Mouse (Mus musculus): ENCODE data around the gene Cactin. TPM values are rescaled to one million over a fixed set of nuclear protein-coding genes. Genes with fewer than 3 reads are reported as not detected.

The Cactin gene
- polyA plus RNA-seq, 1 experiment from 2014 or later, result 51.6 TPM

DNA sequence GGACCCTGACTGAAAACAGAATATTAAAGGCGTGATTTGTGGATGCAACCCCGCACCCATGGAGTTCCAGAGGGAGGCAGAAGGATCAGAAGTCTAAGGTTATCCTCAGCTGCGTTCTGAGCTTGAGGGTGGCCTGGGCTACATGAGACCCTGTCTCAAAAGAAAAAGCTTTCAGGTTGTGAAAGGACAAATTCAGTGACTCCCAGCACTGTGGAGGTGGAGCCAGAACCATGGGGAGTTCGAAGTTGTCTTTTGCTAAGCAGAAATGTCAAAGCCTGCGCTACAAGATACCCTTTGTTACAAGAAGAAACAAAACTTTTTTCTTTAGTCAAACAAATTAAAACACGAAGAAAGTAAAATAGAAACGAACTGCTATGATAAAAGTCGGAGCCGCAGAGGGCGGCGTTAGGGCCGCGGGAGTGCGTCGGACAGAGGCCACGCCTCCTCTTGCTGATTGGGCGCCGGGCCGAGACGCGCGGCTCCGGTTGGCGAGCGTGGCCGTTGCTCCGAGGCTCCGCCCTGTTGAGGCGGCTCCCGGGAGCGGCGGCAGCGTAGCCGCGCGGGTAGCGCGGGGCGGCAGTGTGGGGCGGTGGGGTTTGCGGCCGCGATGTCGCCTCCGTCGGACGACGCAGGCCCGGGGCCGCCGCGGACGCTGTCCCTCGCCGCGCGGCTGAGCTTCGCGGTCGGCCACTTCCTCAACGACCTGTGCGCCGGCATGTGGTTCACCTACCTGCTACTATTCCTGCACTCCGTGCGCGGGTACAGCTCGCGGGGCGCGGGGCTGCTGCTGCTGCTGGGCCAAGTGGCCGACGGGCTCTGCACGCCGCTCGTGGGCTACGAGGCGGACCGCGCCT is 36.3 kb downstream of the Cactin start, which contains the start of gene Mfsd12:
Gene Mfsd12, plus strand, starts transcription at position 501 of the 854 bp plus-strand sequence.
- H3K27ac ChIP-seq, result peak within 1 kb of the TSS; percentile 91
- peaks cover 6% of the 10 kb centered on the region; the same call in 1 of the 2 replicates for H3K36me3 ChIP-seq
- peaks cover 78% of the 10 kb centered on the region for H3K4me1 ChIP-seq
- peaks cover 5% of the 10 kb centered on the region; the same call in 1 of the 2 replicates for H3K27me3 ChIP-seq (ENCODE audit: insufficient read depth, poor library complexity, severe bottlenecking)
- WGBS, result 1% methylated on average over 79 of the region's 79 CpGs
- peak; percentile 93 for DNase-seq (ENCODE audit: low spot score)
- no peaks in the 10 kb centered on the region for H3K9me3 ChIP-seq
- peak within 1 kb of the TSS; percentile 92 for H3K4me3 ChIP-seq

DNA sequence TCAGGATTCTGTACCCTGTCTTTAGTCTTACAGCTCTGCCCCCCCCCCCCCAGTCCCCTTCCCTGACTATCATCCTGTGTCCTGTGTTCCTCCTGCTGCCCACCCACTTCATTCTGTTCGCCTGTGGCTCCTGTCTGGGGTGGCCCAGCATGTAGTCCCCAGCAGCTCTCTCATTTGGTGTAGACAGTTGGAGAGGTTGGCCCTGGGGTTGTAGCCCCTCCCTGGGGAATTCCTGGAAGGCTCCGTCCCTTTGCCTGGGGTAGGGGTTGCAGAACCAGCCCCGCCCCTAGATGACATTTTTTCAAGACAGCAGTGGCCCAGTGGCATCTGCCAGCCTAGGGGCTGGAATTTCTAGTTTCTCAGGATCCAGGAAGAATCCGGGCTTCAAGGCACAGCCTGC is 37.3 kb downstream of the Cactin start:
- Histone ChIP-seq H3K27me3 (ENCODE audit: insufficient read depth, poor library complexity, severe bottlenecking) (peaks cover 15% of the 10 kb centered on the region), H3K27ac (peak overlapping the region; percentile 91), H3K4me1 (peaks cover 88% of the 10 kb centered on the region), H3K4me3 (peak overlapping the region; percentile 92), H3K36me3 (peaks cover 14% of the 10 kb centered on the region), H3K9me3 (no peaks in the 10 kb centered on the region)
- DNase-seq (ENCODE audit: low spot score), result no peak
- 23% methylated on average over 4 of the region's 4 CpGs for WGBS

DNA sequence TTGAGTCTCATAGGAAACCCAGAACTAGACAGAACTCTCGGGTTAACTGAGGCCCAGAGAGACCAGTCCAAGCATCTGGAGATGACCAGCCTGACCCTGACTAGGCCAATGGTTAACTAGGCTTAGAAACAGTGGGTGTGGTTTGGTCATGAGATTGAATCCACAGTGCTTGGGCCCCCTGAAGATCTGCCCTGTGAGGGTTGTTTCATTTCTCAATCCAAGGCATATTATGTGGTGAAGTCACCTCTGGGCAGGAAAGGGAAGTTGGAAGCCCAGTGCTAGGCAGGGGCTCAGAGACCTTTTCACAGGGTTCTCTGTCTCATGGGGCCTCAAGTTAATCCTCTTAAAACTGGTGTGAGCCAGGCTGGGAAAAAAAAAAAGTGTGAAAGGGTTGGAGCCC is 37.9 kb downstream of the Cactin start:
- 51% methylated on average over 1 of the region's 1 CpGs for WGBS
- Histone ChIP-seq H3K9me3 (no peaks in the 10 kb centered on the region), H3K27ac (peak overlapping the region; percentile 91), H3K36me3 (peaks cover 14% of the 10 kb centered on the region), H3K4me3 (peak overlapping the region; percentile 92), H3K27me3 (ENCODE audit: insufficient read depth, poor library complexity, severe bottlenecking) (peaks cover 20% of the 10 kb centered on the region), H3K4me1 (peaks cover 94% of the 10 kb centered on the region)
- no peak for DNase-seq (ENCODE audit: low spot score)

DNA sequence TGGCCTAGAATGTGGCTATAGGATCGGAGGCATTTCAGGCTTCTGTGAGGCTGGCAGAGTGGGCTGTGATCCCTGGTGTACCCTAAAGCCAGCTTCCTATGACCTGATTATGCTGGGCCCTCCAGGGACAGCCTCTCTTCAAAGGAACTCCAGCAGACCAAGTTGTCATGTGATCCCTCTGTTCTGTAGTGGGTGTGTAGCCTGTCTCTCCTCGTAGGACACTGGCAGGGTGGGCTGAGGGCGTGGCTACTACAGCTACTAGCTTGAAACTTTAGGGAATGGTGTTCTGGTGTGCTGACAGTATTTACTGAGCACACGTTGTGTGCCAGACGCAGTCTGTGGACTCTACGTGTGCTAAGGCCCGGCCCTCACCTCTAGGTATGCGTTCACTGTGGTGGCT is 39.8 kb downstream of the Cactin start:
- Histone ChIP-seq H3K36me3 (peaks cover 14% of the 10 kb centered on the region), H3K4me1 (peaks cover 97% of the 10 kb centered on the region), H3K4me3 (no peak overlapping the region), H3K27me3 (ENCODE audit: insufficient read depth, poor library complexity, severe bottlenecking) (peaks cover 35% of the 10 kb centered on the region), H3K27ac (peak overlapping the region; percentile 59; the same call in 1 of the 2 replicates), H3K9me3 (no peaks in the 10 kb centered on the region)
- no peak for DNase-seq (ENCODE audit: low spot score)
- 67% methylated on average over 8 of the region's 8 CpGs for WGBS

DNA sequence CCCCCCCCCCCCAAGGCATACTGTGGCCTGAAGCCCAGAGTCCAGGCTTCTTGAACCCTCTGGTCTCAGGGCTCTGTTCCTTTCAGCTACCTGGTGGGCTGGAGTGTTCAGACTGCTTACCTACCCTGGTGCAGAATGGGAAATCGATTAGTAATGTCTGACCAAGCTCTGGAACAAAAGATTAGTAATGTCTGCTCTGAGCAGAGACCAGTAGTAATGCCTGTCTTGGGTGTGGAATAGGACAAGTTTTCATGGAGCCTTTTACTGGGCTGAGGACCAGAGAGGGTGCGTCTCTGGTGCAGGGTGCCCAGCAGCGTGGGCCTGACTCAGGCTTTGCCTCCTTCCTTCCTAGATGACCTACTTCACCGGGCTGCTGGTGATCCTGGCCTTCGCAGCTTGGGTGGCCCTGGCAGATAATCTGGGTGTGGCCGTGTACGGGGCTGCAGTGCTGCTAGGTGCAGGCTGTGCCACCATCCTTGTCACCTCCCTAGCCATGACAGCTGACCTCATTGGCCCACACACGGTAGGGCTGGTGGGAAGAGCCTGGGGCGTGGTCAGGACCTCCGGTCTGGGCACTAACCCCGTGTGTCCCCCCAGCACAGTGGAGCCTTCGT is 41.5 kb downstream of the Cactin start:
- peak overlapping the region; percentile 64 for H3K4me3 ChIP-seq
- DNase-seq (ENCODE audit: low spot score), result no peak
- peaks cover 35% of the 10 kb centered on the region for H3K27me3 ChIP-seq (ENCODE audit: insufficient read depth, poor library complexity, severe bottlenecking)
- WGBS, result 59% methylated on average over 12 of the region's 12 CpGs
- H3K4me1 ChIP-seq, result peaks cover 100% of the 10 kb centered on the region
- H3K9me3 ChIP-seq, result no peaks in the 10 kb centered on the region
- H3K36me3 ChIP-seq, result peaks cover 27% of the 10 kb centered on the region
- peak overlapping the region; percentile 90 for H3K27ac ChIP-seq

DNA sequence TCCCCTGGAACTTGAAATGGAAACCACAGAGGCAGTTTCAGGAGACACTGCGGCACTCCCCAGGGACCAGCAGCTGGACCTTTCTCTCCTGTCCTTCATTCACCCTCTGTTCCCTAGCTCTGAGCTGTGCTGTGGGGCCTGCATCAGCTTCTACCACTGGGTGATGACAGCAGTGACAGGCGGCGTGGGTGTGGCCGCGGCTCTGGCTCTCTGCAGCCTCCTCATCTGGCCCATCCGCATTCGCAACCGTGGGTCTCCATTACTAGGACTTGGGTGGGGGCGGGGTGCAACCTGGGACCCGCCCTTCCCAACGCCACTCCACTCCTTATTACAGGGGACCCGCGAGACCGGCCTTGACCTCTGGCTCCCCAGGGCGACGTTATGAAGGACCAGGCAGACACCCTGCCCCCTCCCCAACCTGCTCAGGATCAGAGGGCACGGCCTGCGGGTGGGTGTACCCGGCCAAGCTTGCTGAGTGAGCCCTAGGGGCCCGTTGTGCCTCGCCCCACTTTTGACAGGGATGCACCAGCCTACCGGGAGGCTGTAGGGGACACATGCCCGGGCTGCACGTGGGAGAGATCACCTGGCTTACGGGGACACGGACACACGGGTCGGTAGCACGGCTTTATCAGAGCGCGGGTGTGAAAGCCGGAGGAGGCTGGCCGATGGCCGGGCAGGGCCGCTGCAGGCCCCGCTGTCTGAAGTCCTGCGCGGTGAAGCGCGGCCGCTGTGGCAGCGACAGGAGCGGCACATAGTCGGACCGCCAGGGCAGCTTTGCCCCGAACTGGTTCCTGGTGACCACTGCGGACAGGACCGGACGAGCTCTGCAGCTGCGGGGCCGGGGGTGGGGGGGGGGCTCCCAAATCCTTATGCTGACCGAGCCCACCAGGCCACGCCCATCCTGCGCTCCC is 42.8 kb downstream of the Cactin start:
- DNase-seq (ENCODE audit: low spot score), result peak; percentile 94
- 5% methylated on average over 54 of the region's 54 CpGs for WGBS
- Histone ChIP-seq H3K27ac (peak overlapping the region; percentile 90), H3K36me3 (peaks cover 40% of the 10 kb centered on the region), H3K4me1 (peaks cover 93% of the 10 kb centered on the region), H3K9me3 (no peaks in the 10 kb centered on the region), H3K4me3 (peak overlapping the region; percentile 64), H3K27me3 (ENCODE audit: insufficient read depth, poor library complexity, severe bottlenecking) (peaks cover 35% of the 10 kb centered on the region)

DNA sequence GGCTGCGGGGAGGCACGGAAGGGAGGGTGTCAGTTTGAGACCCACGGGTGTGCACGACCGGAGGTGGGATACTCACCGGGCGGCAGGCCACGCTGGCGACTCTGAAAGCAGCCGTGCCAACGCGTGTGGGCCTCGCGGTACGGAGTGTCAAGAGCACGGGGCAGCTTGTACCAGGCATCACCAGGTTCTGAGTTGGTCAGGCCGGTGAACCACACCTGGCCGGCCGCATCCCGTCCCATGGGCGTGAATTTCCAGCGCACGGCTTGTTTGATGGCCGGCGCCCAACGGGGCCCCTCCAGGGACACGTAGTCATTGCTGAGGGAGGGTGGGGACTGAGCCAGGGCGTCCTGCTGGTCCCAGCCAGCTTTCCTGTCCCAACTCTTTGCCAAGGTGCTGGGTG is 43.8 kb downstream of the Cactin start:
- Histone ChIP-seq H3K9me3 (no peaks in the 10 kb centered on the region), H3K4me3 (peak overlapping the region; percentile 64), H3K4me1 (peaks cover 88% of the 10 kb centered on the region), H3K27me3 (ENCODE audit: insufficient read depth, poor library complexity, severe bottlenecking) (peaks cover 35% of the 10 kb centered on the region), H3K27ac (peak overlapping the region; percentile 78), H3K36me3 (peaks cover 50% of the 10 kb centered on the region)
- 14% methylated on average over 28 of the region's 28 CpGs for WGBS
- DNase-seq (ENCODE audit: low spot score), result no peak

DNA sequence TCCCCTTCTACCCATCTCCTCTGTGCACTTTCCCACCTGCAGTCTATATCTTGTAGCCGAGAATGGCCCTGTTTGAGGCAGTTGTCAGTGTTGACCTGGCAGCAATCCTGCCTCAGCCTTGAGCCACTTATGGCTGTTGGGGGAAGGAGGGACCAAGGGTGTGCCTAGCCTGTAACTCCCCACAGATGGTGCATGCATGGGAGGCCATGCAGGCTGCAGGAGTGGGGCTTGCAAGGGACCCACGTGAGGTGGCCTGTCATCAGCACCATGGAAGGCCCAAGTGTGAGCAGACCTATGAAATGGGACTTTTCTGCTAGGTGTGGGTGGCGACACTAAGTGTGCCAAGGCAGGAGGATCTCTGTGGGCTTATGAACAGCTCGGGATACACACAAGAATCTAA is 44.2 kb downstream of the Cactin start:
- Histone ChIP-seq H3K9me3 (no peaks in the 10 kb centered on the region), H3K4me3 (peak overlapping the region; percentile 64), H3K4me1 (peaks cover 84% of the 10 kb centered on the region), H3K27ac (peak overlapping the region; percentile 78), H3K27me3 (ENCODE audit: insufficient read depth, poor library complexity, severe bottlenecking) (peaks cover 35% of the 10 kb centered on the region), H3K36me3 (peaks cover 54% of the 10 kb centered on the region)
- DNase-seq (ENCODE audit: low spot score), result no peak
- WGBS, result 36% methylated on average over 4 of the region's 4 CpGs

DNA sequence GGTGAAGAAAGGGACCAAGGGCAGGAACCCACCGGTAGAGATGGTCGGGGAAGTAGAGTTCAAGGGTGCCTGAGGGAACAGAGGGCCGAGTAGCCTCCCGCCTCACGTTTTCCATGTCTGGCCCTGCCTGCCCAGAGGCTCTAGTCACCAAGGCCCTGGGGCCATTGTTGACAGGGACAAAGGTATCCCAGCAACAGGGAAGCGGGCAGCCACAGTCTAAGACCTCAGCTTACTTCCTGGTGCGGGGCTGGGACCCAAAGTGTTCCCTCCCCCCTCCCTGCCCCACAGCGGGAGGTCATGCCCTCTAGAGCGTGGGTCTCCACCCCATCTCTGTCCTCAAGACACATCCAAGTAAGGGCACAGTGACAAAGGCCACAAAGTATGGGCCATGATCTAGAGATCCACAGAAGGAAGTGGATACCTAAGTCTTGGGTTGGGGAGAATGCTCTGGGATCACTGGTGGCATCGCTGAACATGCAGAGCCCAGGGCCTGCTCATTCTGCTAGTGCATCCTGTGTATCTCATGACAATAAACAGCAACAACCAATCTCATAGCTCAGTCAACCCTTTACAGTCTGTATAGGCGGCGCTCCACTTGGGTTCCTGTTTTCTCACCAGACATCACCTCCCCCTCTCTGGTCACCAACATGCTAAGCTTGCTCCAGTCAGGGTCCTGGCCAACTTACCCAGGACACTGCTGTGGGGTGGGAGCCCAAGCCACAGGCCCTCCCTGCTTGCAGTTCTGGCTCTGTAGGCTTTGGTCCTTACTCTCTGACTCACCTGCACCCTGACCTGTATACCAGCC is 45.0 kb downstream of the Cactin start, which contains the start of gene 4930404N11Rik:
Gene 4930404N11Rik, minus strand, starts transcription at position 145 of the 805 bp plus-strand sequence.
- H3K4me3 ChIP-seq, result peak within 1 kb of the TSS; percentile 64
- H3K27me3 ChIP-seq (ENCODE audit: insufficient read depth, poor library complexity, severe bottlenecking), result peaks cover 35% of the 10 kb centered on the region
- H3K36me3 ChIP-seq, result peaks cover 62% of the 10 kb centered on the region
- H3K4me1 ChIP-seq, result peaks cover 76% of the 10 kb centered on the region
- no peak for DNase-seq (ENCODE audit: low spot score)
- 31% methylated on average over 12 of the region's 12 CpGs for WGBS
- H3K9me3 ChIP-seq, result no peaks in the 10 kb centered on the region
- peak within 1 kb of the TSS; percentile 78 for H3K27ac ChIP-seq

DNA sequence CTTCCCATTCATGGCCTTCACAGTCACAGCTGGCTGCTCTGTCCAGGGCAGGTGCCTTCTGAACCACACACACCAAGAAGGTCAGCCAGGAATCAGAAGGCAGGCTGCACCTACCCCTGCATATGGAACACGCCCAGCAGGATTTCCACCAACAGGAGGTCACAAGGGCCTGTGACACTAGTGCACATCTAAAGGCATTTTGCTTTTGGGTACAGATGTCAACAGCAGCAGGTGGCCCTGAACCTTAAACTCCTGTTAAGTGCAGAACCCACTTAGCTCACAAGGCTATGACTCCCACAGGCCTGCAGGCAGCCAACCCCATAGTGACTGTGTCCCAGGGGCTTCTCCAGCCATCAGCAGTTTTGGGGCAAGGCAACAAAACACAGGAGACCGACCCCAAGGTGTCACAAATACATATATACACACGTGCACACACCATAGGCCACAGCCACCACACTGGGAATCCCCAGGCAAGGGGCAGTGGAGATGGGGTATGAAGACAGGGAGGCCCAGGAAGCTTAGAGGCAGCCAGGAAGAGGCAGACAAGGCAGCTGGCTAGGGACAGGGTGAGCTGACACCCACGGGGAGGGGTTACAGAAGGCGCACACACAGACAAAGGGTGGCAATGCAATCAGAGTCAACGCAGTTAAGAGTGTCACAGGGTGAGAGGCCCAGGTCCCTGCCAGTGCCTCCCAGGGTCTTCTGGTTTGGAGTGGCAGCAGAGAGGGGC is 45.7 kb downstream of the Cactin start:
- Histone ChIP-seq H3K4me3 (no peak overlapping the region), H3K9me3 (no peaks in the 10 kb centered on the region), H3K27ac (0 out of 2 replicates have a peak overlapping the region, but pooled peaks have one; percentile 62), H3K4me1 (peaks cover 68% of the 10 kb centered on the region), H3K36me3 (peaks cover 69% of the 10 kb centered on the region), H3K27me3 (ENCODE audit: insufficient read depth, poor library complexity, severe bottlenecking) (peaks cover 35% of the 10 kb centered on the region)
- no peak for DNase-seq (ENCODE audit: low spot score)
- 80% methylated on average over 6 of the region's 6 CpGs for WGBS

DNA sequence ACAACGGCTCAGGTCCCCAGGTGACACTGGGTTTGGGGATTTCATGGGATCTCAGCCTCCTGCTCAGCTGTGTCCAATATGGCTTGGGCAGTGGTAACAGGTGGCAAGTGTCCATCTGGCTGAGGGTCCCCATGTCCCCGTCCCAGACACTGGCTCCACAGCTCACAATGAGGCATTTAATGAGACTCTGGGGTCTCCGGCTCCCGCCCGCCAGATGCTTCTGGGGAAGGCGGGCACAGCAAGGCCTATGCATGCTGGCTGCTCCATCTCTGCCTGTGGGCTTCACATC is 46.2 kb downstream of the Cactin start:
- Histone ChIP-seq H3K27ac (no peak overlapping the region), H3K36me3 (peaks cover 69% of the 10 kb centered on the region), H3K9me3 (no peaks in the 10 kb centered on the region), H3K4me3 (no peak overlapping the region), H3K27me3 (ENCODE audit: insufficient read depth, poor library complexity, severe bottlenecking) (peaks cover 31% of the 10 kb centered on the region), H3K4me1 (peaks cover 63% of the 10 kb centered on the region)
- 96% methylated on average over 6 of the region's 6 CpGs for WGBS
- no peak for DNase-seq (ENCODE audit: low spot score)
